Mouse (Mus musculus): ENCODE measurements around the gene Cep78.

Cep78 gene

DNA sequence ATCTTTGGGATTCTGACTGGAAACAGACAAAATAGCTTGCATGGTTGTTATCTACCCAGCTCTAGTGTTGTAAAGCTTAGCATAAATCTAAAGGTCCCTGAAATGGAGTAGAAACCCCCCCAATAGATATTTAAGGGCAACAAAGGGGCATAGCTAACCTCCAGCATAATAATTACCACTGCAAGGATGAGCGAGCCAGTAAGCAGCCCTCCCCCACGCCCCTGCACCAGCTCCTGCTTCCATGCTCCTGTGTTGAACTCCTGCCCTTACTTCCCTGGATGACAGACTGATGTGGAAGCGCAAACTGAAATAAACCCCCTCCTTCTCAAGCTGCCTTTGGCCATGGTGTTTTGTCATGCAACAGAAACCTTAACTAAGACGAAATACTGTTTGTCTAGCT lies 11.4 kb downstream of the Cep78 start:
- no peak for DNase-seq (ENCODE audit: low read depth, low spot score)

DNA sequence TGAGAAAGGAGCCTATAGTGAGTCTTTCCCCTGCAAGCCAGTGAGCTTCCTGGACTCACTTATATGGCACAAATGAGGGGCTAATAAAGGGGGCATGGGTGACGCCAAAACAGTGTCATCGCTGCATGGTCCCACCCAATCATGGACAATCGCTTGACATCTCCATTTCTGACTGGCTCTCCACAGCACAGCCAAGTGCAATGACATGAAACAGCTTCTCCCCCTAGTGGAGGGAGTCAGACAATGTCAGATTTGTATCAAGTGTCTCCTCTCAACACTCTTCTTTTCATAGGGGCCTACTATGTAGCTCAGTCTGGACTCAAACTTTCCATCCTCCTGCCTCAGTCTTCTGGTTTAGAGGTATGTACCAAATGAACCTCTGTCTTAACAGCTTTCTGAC lies 19.7 kb downstream of the Cep78 start:
- DNase-seq (ENCODE audit: low read depth, low spot score) = peak; percentile 15

DNA sequence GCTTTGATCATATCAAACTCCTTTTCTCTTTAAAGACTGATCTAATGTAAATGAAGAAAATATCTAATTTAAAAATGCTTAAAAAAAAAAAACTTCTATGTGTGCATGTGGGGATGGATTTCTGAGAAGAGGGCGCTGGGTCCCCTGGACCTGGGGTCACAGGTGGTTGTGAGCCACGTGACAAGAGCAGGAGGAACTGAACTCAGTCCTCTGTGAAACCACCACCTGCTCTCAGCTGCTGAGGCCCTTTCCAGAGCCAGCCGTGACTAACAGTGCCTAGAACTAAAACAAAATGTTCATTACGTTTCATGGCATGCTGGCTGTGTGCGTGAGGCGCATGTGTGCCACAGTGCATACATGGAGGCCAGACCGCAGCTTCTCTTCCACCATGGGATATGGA lies 20.3 kb downstream of the Cep78 start:
- no peak for DNase-seq (ENCODE audit: low read depth, low spot score)

DNA sequence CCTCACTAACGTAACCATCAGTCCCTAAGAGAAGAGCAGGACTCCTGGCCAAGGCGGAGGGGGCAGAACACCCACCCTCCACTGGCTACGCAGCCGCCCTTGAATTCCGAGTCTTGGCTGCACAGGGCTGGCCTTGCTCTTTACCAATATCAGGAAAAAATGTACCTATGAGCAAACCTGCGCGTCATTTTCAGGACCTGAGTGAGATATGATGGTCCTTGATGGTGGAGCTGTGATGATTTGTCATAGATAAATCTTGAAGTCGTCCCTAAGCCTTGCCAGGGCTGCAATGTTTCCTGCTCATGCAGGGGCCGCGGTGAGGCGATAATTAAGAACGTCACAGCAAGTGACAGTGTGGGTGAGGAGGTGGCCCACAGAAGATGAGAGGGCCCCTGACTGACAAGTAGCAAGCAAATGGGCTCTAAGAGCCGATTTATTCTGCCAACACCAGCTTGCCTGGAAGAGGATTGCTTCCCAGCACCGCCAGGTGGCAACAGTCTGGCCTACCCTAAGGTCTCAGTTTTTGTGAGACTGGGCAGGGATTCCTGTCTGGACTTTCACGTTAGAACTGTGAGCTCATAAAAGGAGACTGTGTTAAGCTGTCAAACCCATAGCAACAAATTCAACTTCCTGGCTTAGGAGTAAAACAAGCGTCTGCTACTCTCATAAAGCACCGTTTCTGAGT lies 21.6 kb downstream of the Cep78 start:
- DNase-seq (ENCODE audit: low read depth, low spot score) = no peak

DNA sequence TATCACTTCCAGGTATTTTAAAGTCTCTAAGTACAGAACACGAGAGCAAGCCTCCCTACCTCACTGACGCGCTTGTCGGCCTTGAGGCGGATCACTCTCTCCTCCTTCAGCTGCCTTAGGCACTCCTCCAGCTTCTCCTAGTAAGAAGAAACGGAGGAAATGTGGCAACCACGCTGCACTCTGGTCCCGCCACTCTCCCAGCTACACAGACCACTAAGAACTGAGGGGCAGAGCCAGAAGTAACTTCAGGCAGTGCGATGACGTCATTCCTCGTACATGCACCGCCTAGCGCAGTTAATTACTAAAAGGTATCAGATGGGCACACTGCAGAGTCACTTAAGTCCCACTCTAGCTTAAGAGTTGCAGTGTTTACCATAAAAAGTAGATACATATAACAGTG lies 22.5 kb downstream of the Cep78 start:
- no peak for DNase-seq (ENCODE audit: low read depth, low spot score)

DNA sequence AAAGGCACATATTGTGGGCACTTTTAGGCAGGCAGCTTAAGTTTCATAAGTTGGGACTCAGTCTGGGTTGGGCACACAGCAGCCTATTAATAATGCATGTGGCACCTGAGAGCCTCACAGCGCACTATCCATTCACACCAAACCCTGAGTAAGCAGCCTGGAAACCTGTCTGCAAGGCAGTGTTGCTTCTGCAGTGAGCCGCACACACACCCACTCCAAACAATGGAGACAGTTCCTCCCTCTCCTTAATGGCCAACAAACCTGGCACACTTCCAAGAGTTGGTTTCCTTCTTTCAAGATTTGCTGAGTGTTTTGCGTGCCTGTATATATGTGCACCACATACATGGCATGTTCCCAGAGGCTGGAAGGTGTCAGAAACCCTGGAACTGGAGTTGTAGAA lies 34.6 kb downstream of the Cep78 start:
- no peak for DNase-seq (ENCODE audit: low read depth, low spot score)

DNA sequence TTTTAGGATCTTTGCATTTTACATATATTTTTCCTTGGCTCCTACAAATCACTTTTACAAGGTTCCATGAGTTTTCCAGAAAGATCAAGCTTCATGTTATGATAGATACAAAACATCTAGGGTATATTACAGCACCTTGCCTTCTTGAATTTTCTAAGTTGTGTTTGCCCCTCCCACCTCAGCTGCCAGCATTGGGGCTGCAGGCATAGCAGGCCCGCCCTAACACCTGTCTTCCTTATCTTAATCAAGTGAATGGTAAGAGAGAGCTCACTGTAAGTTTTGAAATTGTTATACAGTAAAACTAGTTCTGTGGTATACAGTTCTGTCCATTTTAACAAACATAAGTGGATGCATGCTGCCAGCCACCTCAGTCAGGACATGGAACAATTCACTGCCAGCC lies 35.9 kb downstream of the Cep78 start:
- no peak for DNase-seq (ENCODE audit: low read depth, low spot score)

DNA sequence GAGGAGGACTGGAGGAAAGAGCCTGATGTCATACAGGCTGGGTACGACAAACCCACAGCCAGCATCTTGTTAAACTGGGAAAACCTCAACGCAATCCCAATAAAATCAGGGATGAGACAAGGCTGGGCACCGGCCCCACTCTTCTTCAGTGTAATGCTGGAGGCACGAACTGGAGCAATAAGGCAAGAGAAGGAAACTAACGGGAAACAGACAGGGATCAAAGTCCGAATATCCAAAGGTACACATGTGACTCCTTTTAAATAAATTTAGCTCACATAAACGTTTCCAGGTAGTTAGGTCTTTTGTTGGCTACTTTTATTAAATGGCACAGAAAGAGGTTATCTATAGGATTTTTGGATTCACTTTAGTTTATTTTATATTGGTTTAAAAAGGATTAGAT lies 36.4 kb downstream of the Cep78 start:
- no peak for DNase-seq (ENCODE audit: low read depth, low spot score)

DNA sequence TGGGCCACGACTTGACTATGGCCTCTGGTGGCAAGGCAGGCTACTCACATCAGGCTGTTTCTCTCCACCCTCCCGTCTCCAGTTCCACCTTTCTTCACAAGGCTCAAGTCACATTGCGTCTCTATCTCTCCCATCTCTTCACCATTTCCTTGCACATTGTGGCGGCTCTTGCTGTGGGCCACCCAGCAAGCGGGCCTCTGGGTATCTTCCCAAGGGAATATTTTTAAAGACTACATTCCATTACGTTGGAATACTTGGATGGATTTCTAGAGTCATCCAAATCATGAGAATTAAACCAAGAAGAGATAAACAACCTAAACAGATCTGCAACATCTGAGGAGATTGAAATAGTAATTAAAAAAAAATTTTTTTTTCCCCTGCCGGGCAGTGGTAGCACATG lies 37.6 kb downstream of the Cep78 start, which contains the start of gene Psat1:
Gene Psat1, minus strand, starts transcription at position 101 of the 400 bp plus-strand sequence.
- no peak for DNase-seq (ENCODE audit: low read depth, low spot score)

DNA sequence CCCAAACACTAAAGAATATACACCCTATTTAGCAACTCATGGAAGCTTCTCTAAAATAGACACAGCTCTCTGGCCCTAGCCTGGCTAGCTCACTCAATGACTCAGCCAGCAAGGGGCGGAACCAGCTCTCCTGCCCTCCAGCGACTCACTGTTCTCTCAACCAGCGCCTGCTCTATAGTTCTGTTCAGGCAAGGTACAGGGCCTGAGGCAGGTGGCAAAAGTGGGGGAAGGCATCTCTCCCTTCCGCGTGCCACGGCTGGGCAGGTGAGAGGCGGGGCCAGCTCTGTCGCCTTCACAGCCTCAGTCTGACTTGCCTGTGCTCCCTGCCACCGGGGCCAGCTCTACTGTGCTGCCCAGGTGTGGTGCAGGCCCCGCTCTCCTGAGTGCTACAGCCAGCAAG lies 38.1 kb downstream of the Cep78 start:
- DNase-seq (ENCODE audit: low read depth, low spot score) = no peak

DNA sequence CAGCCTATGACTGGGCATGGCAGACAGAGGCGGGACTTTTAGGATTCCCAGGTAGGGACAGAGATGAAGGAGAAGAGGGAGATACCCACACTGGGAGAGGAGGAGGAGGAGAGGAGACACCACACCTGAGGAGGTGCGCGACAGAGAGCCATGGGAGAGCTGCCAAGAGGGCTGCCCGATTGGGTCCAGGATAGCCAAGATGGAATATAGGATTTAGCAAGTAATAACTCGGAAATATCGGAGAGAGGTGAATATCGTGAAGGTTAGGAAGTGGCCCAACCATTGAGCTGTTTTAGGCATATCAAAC lies 41.7 kb downstream of the Cep78 start:
- DNase-seq (ENCODE audit: low read depth, low spot score) = no peak

DNA sequence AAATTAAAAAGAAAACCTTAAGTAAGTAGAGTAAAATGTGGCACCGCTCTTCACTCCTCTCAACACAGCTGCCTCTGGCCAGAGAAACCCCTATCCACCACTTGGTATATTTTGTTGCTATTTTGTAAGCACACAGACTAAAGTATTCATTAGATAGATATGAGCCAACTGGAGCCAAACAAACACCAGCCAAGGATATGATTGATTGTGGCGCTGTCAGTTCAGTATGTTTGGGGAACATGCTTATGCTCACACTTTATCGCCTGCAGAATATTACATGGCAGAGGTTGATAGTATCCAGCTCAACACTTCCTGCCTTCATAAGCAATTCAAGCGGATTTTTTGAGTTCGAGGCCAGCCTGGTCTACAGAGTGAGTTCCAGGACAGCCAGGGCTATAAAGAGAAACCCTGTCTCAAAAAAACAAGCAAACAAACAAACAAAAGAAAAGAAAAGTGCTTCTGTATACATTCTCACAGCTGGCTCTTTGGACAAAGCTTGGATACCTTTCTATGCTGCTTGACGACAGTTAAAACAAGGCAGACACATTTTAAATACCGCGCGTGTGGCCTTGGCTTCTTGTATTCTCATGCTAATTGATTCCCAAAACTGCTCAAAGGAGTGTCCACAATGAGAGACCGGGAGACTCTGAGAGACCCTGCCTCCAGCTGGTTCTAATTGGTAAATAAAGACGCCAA lies 42.2 kb downstream of the Cep78 start:
- DNase-seq (ENCODE audit: low read depth, low spot score) = no peak

DNA sequence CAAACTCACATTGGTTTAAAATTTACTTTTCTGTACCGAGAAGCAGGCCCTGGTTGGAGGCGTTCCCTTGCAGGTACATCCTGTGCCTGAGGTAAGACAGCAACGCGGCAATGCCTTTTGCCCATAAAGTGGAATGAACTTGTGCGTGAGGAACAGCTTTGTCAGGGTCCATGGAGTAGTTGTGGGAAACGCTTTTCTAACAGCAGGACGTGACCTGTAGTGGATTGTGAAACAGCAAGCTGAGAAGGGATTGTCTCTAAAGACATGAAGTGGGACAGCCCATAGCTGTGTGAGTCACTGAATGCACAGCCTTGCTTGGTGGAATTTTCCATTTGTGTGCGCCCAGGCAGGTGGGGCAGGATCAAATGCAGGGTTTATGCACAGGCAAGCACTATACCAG lies 43.4 kb downstream of the Cep78 start:
- no peak for DNase-seq (ENCODE audit: low read depth, low spot score)

DNA sequence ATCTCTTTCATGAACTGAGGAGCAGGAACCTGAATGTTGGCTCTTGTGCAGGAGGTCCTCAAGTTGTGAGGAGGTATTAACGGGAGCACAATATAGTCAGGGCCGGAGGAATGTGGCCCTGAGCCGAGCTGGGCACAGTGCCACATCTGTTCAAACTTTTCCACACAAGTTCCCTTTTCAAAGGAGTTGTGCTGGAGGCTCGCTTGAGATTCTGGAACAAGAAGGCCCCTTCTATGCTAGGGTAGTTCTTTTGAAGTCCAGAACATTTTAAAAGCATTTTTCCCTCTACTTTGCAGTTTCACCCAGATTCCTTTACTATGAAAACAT lies 59.1 kb downstream of the Cep78 start:
- no peak for DNase-seq (ENCODE audit: low read depth, low spot score)

DNA sequence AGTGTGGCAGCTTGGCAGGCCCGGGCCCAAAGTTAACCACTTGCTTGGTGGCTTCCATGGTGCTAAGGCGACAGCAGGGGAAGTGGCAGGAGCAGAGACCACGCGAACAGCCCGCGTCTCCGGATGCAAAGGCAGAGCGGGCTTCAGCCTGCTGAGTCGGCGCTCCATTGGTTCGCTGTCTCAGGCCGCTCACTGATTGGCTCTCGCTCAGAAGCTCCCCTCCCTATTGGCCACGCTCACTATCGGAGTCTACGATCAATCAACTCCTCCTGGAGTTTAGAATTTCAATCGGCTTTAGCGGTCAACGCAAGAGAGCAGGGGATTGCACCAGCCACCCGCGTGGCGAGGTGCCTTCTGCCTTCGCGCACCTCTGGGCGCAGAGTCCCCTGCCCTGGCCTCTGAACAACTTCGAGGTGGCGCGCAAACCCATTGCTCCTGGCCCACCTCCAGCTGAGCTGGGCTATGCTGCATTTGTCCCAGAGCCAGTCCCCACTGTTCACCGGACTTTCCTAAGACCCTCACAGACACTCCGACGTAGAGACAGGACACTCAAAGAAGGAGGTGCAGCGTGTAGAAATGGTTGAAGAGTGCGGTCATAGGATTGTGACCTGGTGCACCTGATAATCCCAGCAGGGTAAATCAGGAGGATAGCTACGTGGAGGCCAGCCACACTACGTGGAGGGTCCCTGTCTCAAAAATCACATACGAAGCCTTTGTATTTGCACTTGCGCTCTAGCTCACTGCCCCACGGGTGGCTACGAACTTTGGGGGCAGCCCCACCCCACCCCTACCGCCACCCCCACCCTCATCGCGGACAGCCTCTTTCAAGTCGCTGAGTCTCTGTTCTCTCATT lies 59.7 kb downstream of the Cep78 start:
- peak; percentile 52 for DNase-seq (ENCODE audit: low read depth, low spot score)

DNA sequence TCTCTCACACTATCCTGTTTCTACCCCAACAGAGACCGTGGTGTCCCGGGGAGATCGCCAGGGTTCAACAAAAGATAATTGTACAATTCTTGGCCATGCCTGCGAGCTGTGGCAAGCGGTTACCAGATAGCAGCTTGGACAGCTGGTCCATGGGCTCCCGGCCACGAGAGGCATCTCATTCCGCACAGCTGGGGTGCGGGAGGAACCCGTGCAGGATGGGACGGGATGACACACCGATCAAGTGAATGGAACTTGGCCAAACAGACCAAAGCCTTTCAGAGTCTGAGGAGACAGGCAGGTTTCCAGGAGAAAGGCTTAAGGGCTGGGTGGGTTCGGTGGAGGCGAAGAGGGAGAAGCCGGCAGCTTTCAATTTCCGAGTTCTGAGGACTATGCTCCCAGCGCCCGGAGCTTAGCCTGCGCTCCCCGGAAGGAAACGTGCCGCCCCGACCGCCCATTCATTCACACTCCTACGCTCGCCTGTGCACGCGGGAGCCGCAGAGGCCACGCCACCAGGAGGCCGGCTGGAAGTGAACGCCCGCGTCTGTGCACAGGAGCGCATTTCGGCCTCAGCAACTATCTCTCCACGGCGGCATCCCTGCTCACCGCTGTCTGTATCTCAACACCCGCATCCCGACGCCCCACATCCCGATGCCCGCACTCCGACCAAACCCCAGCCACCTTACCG lies 60.5 kb downstream of the Cep78 start:
- no peak for DNase-seq (ENCODE audit: low read depth, low spot score)

DNA sequence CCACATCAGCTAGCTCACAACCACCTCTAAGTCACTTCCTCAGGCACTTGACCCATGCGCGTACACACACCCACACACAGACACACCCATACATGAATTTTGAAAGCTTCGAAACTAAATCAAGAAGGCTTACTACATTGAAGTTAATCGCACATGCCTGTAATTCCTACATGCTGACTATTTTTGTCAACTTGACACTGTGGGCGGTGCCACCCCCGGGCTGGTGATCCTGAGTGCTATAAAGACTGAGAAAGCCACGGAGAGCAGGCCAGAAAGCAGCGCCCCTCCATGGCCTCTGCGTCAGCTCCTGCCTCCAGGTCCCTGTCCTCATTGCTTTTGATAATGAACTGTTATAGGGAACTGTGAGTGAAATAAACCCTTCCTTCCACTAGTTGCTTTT lies 61.4 kb downstream of the Cep78 start:
- DNase-seq (ENCODE audit: low read depth, low spot score) = no peak

DNA sequence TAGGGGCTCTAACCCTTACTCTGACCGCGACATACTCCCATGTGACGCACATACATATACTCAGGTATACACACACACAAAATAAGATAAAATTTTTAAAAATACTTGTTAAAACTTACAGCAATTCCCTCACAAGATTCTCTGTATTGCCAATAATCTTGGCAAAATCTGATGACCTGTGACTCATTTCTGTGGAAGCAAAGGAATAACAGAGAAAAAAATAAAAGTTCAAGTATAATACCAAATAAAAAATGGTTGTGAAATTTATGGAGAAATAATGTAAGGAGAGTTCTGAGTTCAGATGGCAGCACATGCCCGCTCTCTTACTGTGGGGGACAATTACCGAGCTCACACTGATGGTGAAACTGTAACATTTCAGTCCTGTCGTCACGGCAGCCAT lies 65.5 kb downstream of the Cep78 start:
- no peak for DNase-seq (ENCODE audit: low read depth, low spot score)

DNA sequence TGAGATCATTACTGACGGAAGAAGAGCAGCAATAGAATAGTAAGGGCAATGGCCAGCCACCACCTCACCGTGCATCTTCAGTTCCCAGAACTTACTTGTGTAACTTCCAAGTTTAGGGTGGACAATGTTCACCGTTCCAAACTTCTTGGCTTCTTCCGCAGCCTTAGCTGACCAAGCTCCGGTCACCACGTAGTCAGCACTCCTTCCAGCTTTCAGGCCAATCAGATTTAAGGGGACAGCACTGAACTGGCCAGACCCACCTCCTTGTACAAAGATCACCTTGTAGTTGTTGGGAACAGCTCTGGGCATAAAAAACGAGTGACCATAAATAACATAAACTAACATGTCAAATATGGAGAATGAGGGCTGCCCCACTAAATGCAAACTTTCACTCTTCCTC lies 66.7 kb downstream of the Cep78 start:
- DNase-seq (ENCODE audit: low read depth, low spot score) = no peak

DNA sequence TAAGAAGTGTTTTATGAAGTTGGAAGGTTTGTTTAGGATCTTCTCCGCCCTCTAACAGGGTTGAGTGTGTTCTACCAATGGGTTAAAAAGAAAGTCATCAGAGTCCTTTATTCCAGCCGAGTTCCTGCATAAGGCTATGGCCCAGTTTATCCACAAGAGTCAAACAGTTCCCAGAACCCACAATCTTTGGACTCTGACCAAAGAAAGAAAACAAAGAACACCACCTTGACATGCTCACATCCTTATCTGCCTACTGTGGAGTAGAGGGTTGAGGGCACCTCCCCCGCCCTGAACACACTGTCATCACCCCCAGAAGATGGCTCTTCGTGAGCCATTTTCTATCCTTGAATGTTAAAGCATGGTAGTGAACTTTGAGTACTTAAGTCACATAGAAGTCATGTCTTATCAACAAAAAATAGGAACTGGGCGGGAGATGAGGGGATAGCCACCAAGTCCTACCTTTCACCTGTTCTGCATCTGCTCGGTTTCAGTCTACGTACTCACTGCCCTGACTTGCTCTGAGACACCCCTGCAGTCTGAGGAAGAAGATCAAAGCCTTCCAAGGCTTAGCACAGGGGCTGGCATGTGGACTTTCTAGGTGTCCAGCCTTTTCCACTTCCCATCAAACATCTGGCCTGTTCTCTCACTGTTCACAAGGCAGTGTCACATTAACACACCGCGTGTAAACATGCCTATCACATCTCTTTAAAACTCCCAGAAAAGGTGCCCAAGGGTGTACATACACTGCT lies 71.4 kb downstream of the Cep78 start:
- DNase-seq (ENCODE audit: low read depth, low spot score) = no peak

DNA sequence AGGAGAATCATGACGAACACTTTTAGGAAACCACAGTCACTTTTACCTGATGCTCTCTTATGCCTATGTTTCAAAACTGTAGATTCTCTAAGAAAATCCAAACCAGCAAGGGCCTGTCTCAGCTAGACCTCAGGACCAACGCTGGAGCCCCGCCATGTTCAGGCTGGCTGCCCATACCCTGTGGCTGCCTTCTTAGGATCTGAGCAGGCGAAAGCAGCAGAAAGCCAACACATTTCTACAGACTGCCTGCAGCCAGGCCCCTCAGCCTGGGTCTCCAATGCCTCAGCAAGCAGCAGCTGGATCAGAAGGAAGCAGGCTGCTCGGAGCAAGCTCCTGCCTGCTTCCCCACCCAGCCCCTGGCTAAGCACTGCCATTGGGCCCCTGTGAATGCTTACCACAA lies 73.3 kb downstream of the Cep78 start:
- no peak for DNase-seq (ENCODE audit: low read depth, low spot score)

DNA sequence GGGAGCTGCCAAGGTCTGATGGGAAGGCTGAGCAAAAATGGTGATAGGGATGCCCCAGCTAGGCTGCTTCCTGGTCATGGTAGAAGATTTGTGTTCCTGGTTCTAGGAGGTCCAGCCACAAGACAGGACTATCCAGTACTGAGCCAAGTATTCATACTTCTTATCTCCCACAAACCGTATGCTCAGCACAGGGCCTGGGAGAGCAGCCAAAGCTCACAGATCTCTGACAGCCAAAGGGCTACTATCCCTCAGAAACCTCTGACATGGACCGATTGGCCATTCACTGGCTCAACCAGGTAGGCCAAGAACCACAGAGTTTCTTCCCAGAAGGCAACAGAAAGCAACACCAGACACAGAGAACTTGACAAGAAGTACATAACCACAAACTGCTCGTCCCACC lies 73.8 kb downstream of the Cep78 start:
- no peak for DNase-seq (ENCODE audit: low read depth, low spot score)

Measured in retina, adult 2 months (tissue).